Mouse (Mus musculus) CH12.LX (cell line): ENCODE measurements around the gene Tapt1. TPM values are rescaled to one million over a fixed set of nuclear protein-coding genes. Genes with fewer than 3 reads are reported as not detected.
A peak's percentile ranks its signal among the peaks of the same experiment; 100 is the strongest.

Source experiments
- DNase-seq: peaks from one replicate; pipeline ENCODE4 v3.0.0-alpha.2; 2013; ENCODE audit errors: extremely low read depth
- H3K27ac ChIP-seq: 2 replicates; pipeline ENCODE4 v1.5.1; 2012; ENCODE audit warnings: low read depth, mild to moderate bottlenecking, control low read depth, moderate library complexity; ENCODE audit not compliant: insufficient read depth
- H3K27me3 ChIP-seq: replicated peaks from 2 replicates; pipeline ENCODE3; 2012; ENCODE audit warnings: inconsistent platforms
- H3K36me3 ChIP-seq, 2 experiments: replicated peaks in 1 of 2; 2 replicates each; pipeline versions ENCODE3 to v1.6.1; 2012; ENCODE audit warnings: inconsistent platforms in 1 of 2, low read length in 1 of 2, mild to moderate bottlenecking in 1 of 2, mixed read lengths in 1 of 2, moderate library complexity in 1 of 2; ENCODE audit not compliant: control insufficient read depth in 1 of 2, insufficient read depth in 1 of 2
- H3K4me1 ChIP-seq, 2 experiments: 2 replicates each; pipeline ENCODE4 v1.6.1; 2012; ENCODE audit warnings: inconsistent platforms in 1 of 2, moderate library complexity in 1 of 2; ENCODE audit not compliant: insufficient read depth in 2 of 2, control insufficient read depth in 1 of 2
- H3K4me2 ChIP-seq: 2 replicates; pipeline ENCODE4 v1.6.1; 2012; ENCODE audit warnings: low read depth, mild to moderate bottlenecking, control low read depth; ENCODE audit not compliant: poor library complexity, insufficient read depth, severe bottlenecking
- H3K4me3 ChIP-seq, 3 experiments: fragments of 150-350 bp in 1 of 3; sonication (generic) in 1 of 3; replicated peaks in 1 of 3; 2 replicates each; pipeline versions ENCODE3 to v1.5.1; 2011 to 2012; ENCODE audit warnings: low read depth in 2 of 3, low read length in 2 of 3, mild to moderate bottlenecking in 2 of 3, moderate library complexity in 2 of 3, control low read depth in 1 of 3, improper control_type of control experiment in 1 of 3, inconsistent platforms in 1 of 3, mixed read lengths in 1 of 3; ENCODE audit not compliant: poor library complexity in 1 of 3
- H3K79me2 ChIP-seq: replicated peaks from 2 replicates; pipeline ENCODE4 v1.6.1; 2012; ENCODE audit warnings: mild to moderate bottlenecking, moderate library complexity; ENCODE audit not compliant: control insufficient read depth, poor library complexity, insufficient read depth, severe bottlenecking; ENCODE audit errors: extremely low read depth
- H3K9ac ChIP-seq: 2 replicates; pipeline ENCODE4 v1.6.1; 2012; ENCODE audit warnings: low read depth, mild to moderate bottlenecking, control low read depth, moderate library complexity; ENCODE audit not compliant: insufficient read depth
- H3K9me3 ChIP-seq: replicated peaks from 2 replicates; pipeline ENCODE3; 2012; ENCODE audit warnings: low read length, inconsistent platforms, mixed read lengths
- BHLHE40 ChIP-seq: IDR thresholded peaks from 2 replicates; pipeline ENCODE4 v1.6.1; 2011; ENCODE audit warnings: mild to moderate bottlenecking, low read depth, low read length, improper control_type of control experiment
- CHD1 ChIP-seq: IDR thresholded peaks from 2 replicates; pipeline ENCODE4 v1.6.1; 2012; ENCODE audit warnings: low read depth, low read length, improper control_type of control experiment, inconsistent platforms
- CHD2 ChIP-seq: IDR thresholded peaks from 2 replicates; pipeline ENCODE4 v1.6.1; 2011; ENCODE audit warnings: low read length, improper control_type of control experiment
- CTCF ChIP-seq, 2 experiments: IDR thresholded peaks in 1 of 2; conservative IDR thresholded peaks in 1 of 2; 2 replicates each; pipeline ENCODE4 v1.5.1; 2011 to 2012; ENCODE audit warnings: low read depth in 2 of 2, low read length in 2 of 2, improper control_type of control experiment in 1 of 2, inconsistent platforms in 1 of 2, mild to moderate bottlenecking in 1 of 2, moderate library complexity in 1 of 2
- EP300 ChIP-seq: IDR thresholded peaks from 2 replicates; pipeline ENCODE4 v1.6.1; 2011; ENCODE audit warnings: low read length, improper control_type of control experiment
- ETS1 ChIP-seq: conservative IDR thresholded peaks from 2 replicates; pipeline ENCODE4 v1.6.1; 2012; ENCODE audit warnings: low read depth, mild to moderate bottlenecking, inconsistent platforms, low read length, improper control_type of control experiment, moderate library complexity
- HCFC1 ChIP-seq: IDR thresholded peaks from 2 replicates; pipeline ENCODE4 v1.6.1; 2012; ENCODE audit warnings: low read depth, mild to moderate bottlenecking, inconsistent platforms, low read length, improper control_type of control experiment
- IRF4 ChIP-seq: IDR thresholded peaks from 2 replicates; pipeline ENCODE4 v1.6.1; 2014; ENCODE audit warnings: low read depth, mild to moderate bottlenecking, inconsistent platforms, low read length, improper control_type of control experiment
- JUND ChIP-seq: conservative IDR thresholded peaks from 2 replicates; pipeline ENCODE4 v1.6.1; 2011; ENCODE audit warnings: low read depth, low read length, improper control_type of control experiment
- KAT2A ChIP-seq: IDR thresholded peaks from 2 replicates; pipeline ENCODE4 v1.6.1; 2012; ENCODE audit warnings: low read length, improper control_type of control experiment, inconsistent platforms; ENCODE audit not compliant: insufficient replicate concordance
- MYC ChIP-seq: IDR thresholded peaks from 2 replicates; pipeline ENCODE4 v1.6.1; 2011; ENCODE audit warnings: low read depth, mild to moderate bottlenecking, improper control_type of control experiment, low read length
- NRF1 ChIP-seq: IDR thresholded peaks from 2 replicates; pipeline ENCODE4 v1.6.1; 2014; ENCODE audit warnings: low read depth, mild to moderate bottlenecking, inconsistent platforms, low read length, improper control_type of control experiment, moderate library complexity
- RAD21 ChIP-seq: IDR thresholded peaks from 2 replicates; pipeline ENCODE4 v1.6.1; 2011; ENCODE audit warnings: low read depth, mild to moderate bottlenecking, low read length, improper control_type of control experiment, moderate library complexity
- RCOR1 ChIP-seq: conservative IDR thresholded peaks from 2 replicates; pipeline ENCODE4 v1.6.1; 2012; ENCODE audit warnings: low read depth, mild to moderate bottlenecking, inconsistent platforms, low read length, improper control_type of control experiment
- UBTF ChIP-seq: IDR thresholded peaks from 2 replicates; pipeline ENCODE4 v1.6.1; 2012; ENCODE audit warnings: low read depth, mild to moderate bottlenecking, inconsistent platforms, low read length, improper control_type of control experiment, moderate library complexity
- ZKSCAN1 ChIP-seq: IDR thresholded peaks from 2 replicates; pipeline ENCODE4 v1.6.1; 2012; ENCODE audit warnings: low read depth, inconsistent platforms, low read length, improper control_type of control experiment, borderline replicate concordance
- dilution Hi-C: fragments of 300-500 bp; cut with MboI; formaldehyde crosslinking; loops from 2 replicates; pipeline ENCODE4 v1.14.3; 2020; ENCODE audit warnings: low sequenced_read_pairs; ENCODE audit not compliant: extremely low pct_unique_long_range_greater_than_20kb, extremely low pct_ligation_motif_present
- in situ Hi-C: fragments of 300-500 bp; cut with MboI; formaldehyde crosslinking; loops from 3 replicates; pipeline ENCODE4 v1.14.3; 2019; ENCODE audit warnings: low sequenced_read_pairs, low pct_ligation_motif_present, low pct_unique_long_range_greater_than_20kb, mixed read lengths
- polyA plus RNA-seq: library from polyadenylated mRNA; unstranded; fragments of >175 nt; gene quantifications from 2 replicates; pipeline ENCODE4 v1.2.1, GENCODE M21; 2012; ENCODE audit warnings: low read depth; ENCODE audit not compliant: insufficient read length
- total RNA-seq, 2 experiments: library from RNA; depleted of rRNA; stranded (reverse); fragments of 300-350 nt in 1 of 2; fragments of >200 nt in 1 of 2; gene quantifications; 2 replicates each; pipeline ENCODE4 v1.2.3; 2012 to 2014

Tapt1 gene
- total and polyA plus RNA-seq, 3 experiments: 15.7 to 40.8 (median 33.5) TPM

GRCm38 (mm10) chr5:44181669-44182068, 44.8 kb downstream of the Tapt1 start:
- Histone ChIP-seq H3K4me3 (no peak overlapping the region), H3K79me2 (no peaks in the 10 kb centered on the region), H3K36me3 (peaks cover 56 to 87% of the 10 kb centered on the region in 2 experiments), H3K4me1 (peaks cover 5 to 33% of the 10 kb centered on the region in 2 experiments; a peak in 3 of 4 replicates), H3K27ac (no peak overlapping the region), H3K4me2 (no peak overlapping the region), H3K27me3 (no peaks in the 10 kb centered on the region), H3K9ac (no peak overlapping the region), H3K9me3 (no peaks in the 10 kb centered on the region)
- in situ Hi-C loops (no loop called here), dilution Hi-C loops (no loop called here)
- peak; percentile 35 for DNase-seq
- TF ChIP-seq MYC (0 out of 2 replicates have a peak, but pooled peaks have one; percentile 22), BHLHE40 (peak; percentile 86), ETS1 (peak; percentile 57), EP300 (no peak)

GRCm38 (mm10) chr5:44180450-44180849, 46.0 kb downstream of the Tapt1 start:
- Histone ChIP-seq H3K4me1 (peaks cover 5 to 40% of the 10 kb centered on the region in 2 experiments; a peak in 3 of 4 replicates), H3K4me3 (no peak overlapping the region), H3K9me3 (no peaks in the 10 kb centered on the region), H3K9ac (no peak overlapping the region), H3K27ac (no peak overlapping the region), H3K4me2 (no peak overlapping the region), H3K79me2 (no peaks in the 10 kb centered on the region), H3K36me3 (peaks cover 60 to 88% of the 10 kb centered on the region in 2 experiments), H3K27me3 (no peaks in the 10 kb centered on the region)
- no peak for TF ChIP-seq CHD1
- no peak for TF ChIP-seq RCOR1
- no peak for TF ChIP-seq HCFC1
- TF ChIP-seq CHD2: no peak
- TF ChIP-seq JUND: no peak
- TF ChIP-seq KAT2A: no peak
- TF ChIP-seq EP300: no peak
- no peak for TF ChIP-seq RAD21
- no peak for TF ChIP-seq NRF1
- no peak for TF ChIP-seq IRF4
- no peak for TF ChIP-seq CTCF (conservative IDR thresholded peaks at IDR 0.05 in 1 of 2, IDR thresholded peaks at IDR 0.05 in 1 of 2; ENCODE audit: low read depth in 2 of 2, low read length in 2 of 2)
- TF ChIP-seq UBTF: no peak
- TF ChIP-seq ZKSCAN1: no peak
- DNase-seq: no peak
- in situ Hi-C loops (no loop called here), dilution Hi-C loops (no loop called here)
